Mouse (Mus musculus) embryonic facial prominence, embryonic 14.5 days (tissue): ENCODE data around the gene Fra10ac1. TPM values are rescaled to one million over a fixed set of nuclear protein-coding genes. Genes with fewer than 3 reads are reported as not detected.
A peak's percentile ranks its signal among the peaks of the same experiment; 100 is the strongest.

Experiments used
- ATAC-seq: fragments of 200-750 bp; cut with Nextera tagmentation; 2 replicates; pipeline ENCODE4 v1.8.0; 2017; ENCODE audit warnings: low read depth, moderate number of reproducible peaks, moderate TSS enrichment
- DNase-seq: peaks from one replicate; pipeline ENCODE4 v3.0.0-alpha.2; 2015; ENCODE audit warnings: low spot score
- H3K27ac ChIP-seq: fragments of 300-500 bp; sonication (generic); replicated peaks from 2 replicates; pipeline ENCODE4 v1.5.1; 2014; ENCODE audit warnings: low read depth, mild to moderate bottlenecking, low read length, moderate library complexity
- H3K27me3 ChIP-seq: fragments of 300-500 bp; sonication (generic); replicated peaks from 2 replicates; pipeline ENCODE4 v1.6.1; 2014; ENCODE audit warnings: low read length; ENCODE audit not compliant: control insufficient read depth, insufficient read depth
- H3K36me3 ChIP-seq: fragments of 300-500 bp; sonication (generic); 2 replicates; pipeline ENCODE4 v1.6.1; 2014; ENCODE audit warnings: low read length, mixed read lengths; ENCODE audit not compliant: control insufficient read depth, insufficient read depth
- H3K4me1 ChIP-seq: fragments of 300-500 bp; sonication (generic); 2 replicates; pipeline ENCODE4 v1.6.1; 2014; ENCODE audit warnings: antibody characterized with exemption, low read length; ENCODE audit not compliant: control insufficient read depth, insufficient read depth
- H3K4me2 ChIP-seq: fragments of 300-500 bp; sonication (generic); 2 replicates; pipeline ENCODE4 v1.6.1; 2014; ENCODE audit warnings: low read depth, mild to moderate bottlenecking, low read length, moderate library complexity, mixed read lengths
- H3K4me3 ChIP-seq: fragments of 300-500 bp; sonication (generic); 2 replicates; pipeline ENCODE4 v1.5.1; 2014; ENCODE audit warnings: low read depth, mild to moderate bottlenecking, low read length
- H3K9ac ChIP-seq: fragments of 300-500 bp; sonication (generic); 2 replicates; pipeline ENCODE4 v1.6.1; 2014; ENCODE audit warnings: low read depth, mild to moderate bottlenecking, low read length, moderate library complexity, mixed read lengths
- H3K9me3 ChIP-seq: fragments of 300-500 bp; sonication (generic); 2 replicates; pipeline ENCODE4 v1.6.1; 2016; ENCODE audit warnings: low read length; ENCODE audit not compliant: control insufficient read depth
- WGBS: fragments of 180-500 bp; shearing (Covaris S2); extraction: QIAGEN DNeasy Blood & Tissue Kit; methylation state at CpG from one replicate; pipeline ENCODE4 v1.1.7; 2014; 5-methylcytosine and 5-hydroxymethylcytosine counted together
- polyA plus RNA-seq: library from polyadenylated mRNA; unstranded; fragments of >200 nt; fragmentation: Nextera tagmentation; extraction: Ambion mirVana; gene quantifications from 2 replicates; pipeline ENCODE4 v1.2.1, GENCODE M21; 2014

Gene Fra10ac1
- polyA plus RNA-seq: 26.0 and 27.3 TPM in 2 replicates

DNA sequence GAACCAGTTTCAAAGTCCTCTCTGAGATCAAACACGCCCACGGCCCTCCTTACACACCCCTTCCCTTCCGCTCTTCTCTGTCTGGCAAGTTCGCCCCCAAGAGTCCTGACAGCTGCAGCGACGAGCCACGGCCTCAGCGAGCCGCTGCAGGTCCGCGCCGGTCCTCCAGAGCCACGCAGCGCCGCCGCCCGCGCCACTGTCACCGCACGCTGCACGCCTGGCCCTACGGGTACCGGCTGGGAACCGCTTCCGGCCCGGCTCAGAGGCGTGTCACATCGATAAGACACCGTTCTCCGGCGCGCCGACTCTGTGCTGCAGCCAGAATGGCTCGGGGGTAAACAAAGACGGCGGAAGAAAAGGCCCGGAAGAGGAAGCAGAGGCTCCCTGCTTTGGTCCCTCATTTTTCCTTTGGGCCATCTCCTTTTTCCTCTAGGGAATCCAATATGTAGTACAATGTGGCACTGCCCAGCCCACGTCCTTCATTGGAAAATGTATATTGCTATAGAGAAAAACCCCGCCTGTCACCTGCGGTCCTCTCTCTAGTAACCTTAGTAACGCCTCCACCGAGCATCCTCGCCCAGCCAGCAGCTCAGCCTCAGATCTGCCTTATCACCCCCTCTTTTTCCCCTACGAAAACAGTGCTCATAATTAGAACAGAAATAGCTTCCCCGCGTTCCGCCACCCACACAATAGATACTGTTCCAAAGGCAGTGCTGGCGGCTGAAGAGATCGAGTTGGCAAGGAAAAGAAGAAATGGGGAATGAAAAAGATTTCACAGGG is at the start of gene Fra10ac1:
TSS of gene Fra10ac1 (minus strand) at position 252 of the 780 bp plus-strand sequence.
- no peaks in the 10 kb centered on the region for H3K36me3 ChIP-seq
- H3K27ac ChIP-seq: peak within 1 kb of the TSS; percentile 71
- DNase-seq: peak; percentile 92
- ATAC-seq: peak; percentile 98
- H3K4me1 ChIP-seq: peaks cover 5% of the 10 kb centered on the region; the same call in 1 of the 2 replicates
- 1% methylated on average over 47 of the region's 49 CpGs for WGBS
- peak within 1 kb of the TSS; percentile 74 for H3K4me3 ChIP-seq
- peak within 1 kb of the TSS; percentile 89 for H3K4me2 ChIP-seq
- peak within 1 kb of the TSS; percentile 76 for H3K9ac ChIP-seq
- H3K9me3 ChIP-seq: 0 out of 2 replicates have a peak, but pooled peaks cover 3% of the 10 kb centered on the region
- H3K27me3 ChIP-seq: no peaks in the 10 kb centered on the region

DNA sequence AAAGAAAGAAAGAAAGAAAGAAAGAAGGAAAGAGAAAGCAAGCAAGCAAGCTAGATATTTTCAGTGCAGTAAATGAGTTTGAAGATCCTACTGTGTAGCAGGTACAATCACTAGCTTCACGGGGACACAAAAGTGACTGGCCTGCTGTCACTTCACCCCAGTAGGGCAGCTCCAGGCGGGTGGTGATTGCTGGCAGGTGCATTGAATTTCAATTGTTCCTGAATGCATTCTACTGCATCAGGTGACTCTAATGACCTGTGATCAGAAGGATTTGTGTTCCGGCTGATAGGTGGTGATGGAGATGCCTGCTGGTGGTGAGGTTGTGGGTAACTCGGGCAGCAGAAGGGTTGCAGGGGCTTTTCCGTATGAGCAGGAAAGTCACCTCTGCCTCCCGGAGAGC is 47.1 kb upstream of the Fra10ac1 start:
- Histone ChIP-seq H3K9ac (no peak overlapping the region), H3K4me2 (no peak overlapping the region), H3K9me3 (no peaks in the 10 kb centered on the region), H3K4me1 (no peaks in the 10 kb centered on the region), H3K27me3 (no peaks in the 10 kb centered on the region), H3K27ac (no peak overlapping the region), H3K4me3 (no peak overlapping the region), H3K36me3 (no peaks in the 10 kb centered on the region)
- no peak for DNase-seq
- ATAC-seq: no peak
- 30% methylated on average over 6 of the region's 6 CpGs for WGBS

DNA sequence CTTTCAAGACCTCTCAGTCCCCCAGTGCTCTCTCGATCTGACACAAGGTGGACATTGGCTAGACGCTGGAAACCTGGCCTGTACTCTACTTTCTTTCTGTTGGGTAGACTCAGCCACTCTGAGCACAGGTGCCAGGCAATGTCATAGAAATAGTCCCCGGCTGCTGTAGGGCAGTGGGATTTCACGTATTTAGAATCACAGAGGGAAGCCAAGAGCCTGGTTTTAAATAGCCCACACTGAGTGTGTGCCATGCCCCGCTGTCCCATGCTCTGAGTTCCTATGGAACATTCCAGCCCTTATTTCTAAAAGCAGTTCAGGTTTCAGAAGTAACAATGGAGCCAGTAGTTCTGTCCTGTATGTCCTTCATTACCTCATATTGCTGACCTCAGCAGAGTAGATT is 43.5 kb upstream of the Fra10ac1 start:
- Histone ChIP-seq H3K27ac (no peak overlapping the region), H3K9ac (no peak overlapping the region), H3K36me3 (no peaks in the 10 kb centered on the region), H3K9me3 (no peaks in the 10 kb centered on the region), H3K4me3 (no peak overlapping the region), H3K4me2 (no peak overlapping the region), H3K27me3 (peaks cover 5% of the 10 kb centered on the region; the same call in 1 of the 2 replicates), H3K4me1 (peaks cover 12% of the 10 kb centered on the region)
- ATAC-seq (no peak), DNase-seq (no peak)
- 72% methylated on average over 5 of the region's 5 CpGs for WGBS

DNA sequence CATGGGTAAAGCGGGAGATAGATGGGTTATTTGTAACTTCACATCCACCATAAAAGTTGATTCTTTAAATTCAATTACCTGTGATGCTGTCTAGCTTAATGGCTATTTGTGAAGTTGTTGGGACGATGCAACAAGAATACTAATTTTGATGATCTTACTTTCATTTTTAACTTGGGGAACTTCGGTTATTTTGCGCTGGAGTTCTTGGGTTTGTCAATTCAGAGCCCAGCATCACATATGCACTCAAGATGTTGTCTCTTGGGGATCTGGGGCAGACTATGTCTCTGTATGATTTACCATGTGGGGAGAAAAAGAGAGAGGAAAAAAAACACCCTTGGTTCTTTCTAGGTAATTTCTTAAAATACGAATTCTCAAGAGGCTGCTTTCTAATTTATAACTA is 41.8 kb upstream of the Fra10ac1 start:
- ATAC-seq (no peak), DNase-seq (no peak)
- H3K36me3 ChIP-seq: no peaks in the 10 kb centered on the region
- WGBS: 74% methylated on average over 5 of the region's 5 CpGs
- H3K9me3 ChIP-seq: no peaks in the 10 kb centered on the region
- H3K27me3 ChIP-seq: peaks cover 5% of the 10 kb centered on the region; the same call in 1 of the 2 replicates
- H3K4me1 ChIP-seq: peaks cover 12% of the 10 kb centered on the region
- H3K4me2 ChIP-seq: 0 out of 2 replicates have a peak overlapping the region, but pooled peaks have one; percentile 49
- H3K27ac ChIP-seq: no peak overlapping the region
- H3K4me3 ChIP-seq: no peak overlapping the region
- H3K9ac ChIP-seq: 0 out of 2 replicates have a peak overlapping the region, but pooled peaks have one; percentile 2

DNA sequence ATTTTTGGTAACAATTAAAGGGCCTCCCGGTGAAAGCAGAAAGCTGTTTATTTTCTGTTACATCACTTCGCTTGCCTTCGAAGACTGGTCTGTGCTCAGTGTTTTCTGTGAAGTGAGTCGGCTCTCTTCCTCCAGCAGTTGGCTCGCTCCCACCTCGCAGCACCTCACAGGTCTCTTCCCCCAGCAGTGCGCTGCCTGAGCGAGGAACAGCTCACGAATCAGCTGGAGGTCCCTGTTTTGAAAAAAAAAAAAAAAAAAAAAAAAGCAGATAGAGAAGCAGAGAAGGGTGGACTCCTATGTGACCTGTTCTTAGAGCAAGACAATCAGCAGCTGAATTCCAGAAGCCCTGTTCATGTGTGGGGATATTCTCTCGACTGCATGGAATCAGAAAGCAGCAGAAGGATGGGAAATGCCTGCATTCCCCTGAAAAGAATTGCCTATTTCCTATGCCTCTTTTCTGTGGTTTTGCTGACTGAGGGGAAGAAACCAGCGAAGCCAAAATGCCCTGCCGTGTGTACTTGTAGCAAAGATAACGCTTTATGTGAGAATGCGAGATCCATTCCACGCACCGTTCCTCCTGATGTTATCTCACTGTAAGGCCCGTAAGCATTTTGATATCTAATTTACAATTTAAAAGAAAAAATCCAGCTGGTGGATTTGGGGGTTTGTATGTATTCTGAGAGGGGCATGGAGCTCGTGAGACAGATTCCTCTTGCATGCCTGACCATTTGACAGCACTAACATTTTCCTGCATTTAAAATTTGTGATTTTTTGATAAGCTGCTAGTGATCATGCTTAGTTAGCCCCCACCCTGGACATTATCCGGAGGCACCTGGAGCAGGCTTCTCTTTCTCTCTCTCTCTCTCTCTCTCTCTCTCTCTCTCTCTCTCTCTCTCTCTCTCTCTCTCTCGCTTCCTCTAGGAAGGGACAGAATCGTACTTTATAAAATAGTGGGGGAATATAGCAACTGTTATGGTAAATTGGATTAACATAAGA is 40.8 kb upstream of the Fra10ac1 start, which contains the start of gene Lgi1:
TSS of gene Lgi1 (plus strand) at position 32 of the 996 bp plus-strand sequence.
- Histone ChIP-seq H3K27me3 (peaks cover 5% of the 10 kb centered on the region; the same call in 1 of the 2 replicates), H3K4me2 (peak within 1 kb of the TSS; percentile 49), H3K4me1 (peaks cover 12% of the 10 kb centered on the region), H3K27ac (no peak within 1 kb of the TSS), H3K36me3 (no peaks in the 10 kb centered on the region), H3K9ac (0 out of 2 replicates have a peak within 1 kb of the TSS, but pooled peaks have one; percentile 22), H3K9me3 (no peaks in the 10 kb centered on the region), H3K4me3 (peak within 1 kb of the TSS; percentile 12)
- ATAC-seq (no peak), DNase-seq (peak; percentile 50)
- whole genome bisulfite sequencing: 18% methylated on average over 21 of the region's 21 CpGs

DNA sequence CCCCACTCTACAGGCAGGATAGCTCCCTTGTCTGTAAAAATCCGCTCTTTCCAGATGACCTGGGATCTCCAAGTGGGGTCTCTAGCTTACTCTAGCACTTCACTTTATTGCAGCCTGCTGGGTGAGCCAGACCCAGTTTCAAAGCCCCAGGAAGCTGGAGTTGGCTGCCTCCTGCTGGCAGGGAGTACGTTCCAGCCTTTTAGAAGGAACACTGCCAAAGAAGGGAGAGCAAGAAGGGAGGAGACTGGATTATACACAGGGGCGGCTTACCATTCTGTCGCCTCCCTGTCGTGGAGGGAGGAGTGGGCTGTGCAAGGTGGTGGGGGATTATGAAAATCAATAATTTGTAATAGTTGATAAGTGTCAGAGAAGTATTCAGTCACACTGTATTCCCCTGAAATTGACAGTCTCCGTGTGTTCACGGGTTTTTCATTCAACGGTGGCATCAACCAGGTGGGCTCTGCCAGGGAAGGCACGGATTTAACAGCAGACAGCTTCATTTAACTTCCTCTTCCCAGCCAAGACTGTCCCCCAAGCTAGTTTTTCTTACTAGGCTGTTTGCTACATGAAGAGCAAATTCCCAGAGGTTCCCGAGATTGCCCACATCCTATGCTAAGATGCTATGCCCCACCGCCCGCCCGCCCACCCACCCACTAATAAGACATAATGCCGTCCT is 40.0 kb upstream of the Fra10ac1 start:
- peak overlapping the region; percentile 12 for H3K4me3 ChIP-seq
- DNase-seq (peak; percentile 63), ATAC-seq (peak; percentile 10; the same call in 1 of the 2 replicates)
- no peaks in the 10 kb centered on the region for H3K36me3 ChIP-seq
- peak overlapping the region; percentile 49 for H3K4me2 ChIP-seq
- peaks cover 12% of the 10 kb centered on the region for H3K4me1 ChIP-seq
- WGBS: 13% methylated on average over 13 of the region's 14 CpGs
- H3K27ac ChIP-seq: no peak overlapping the region
- H3K27me3 ChIP-seq: peaks cover 5% of the 10 kb centered on the region; the same call in 1 of the 2 replicates
- no peaks in the 10 kb centered on the region for H3K9me3 ChIP-seq
- 0 out of 2 replicates have a peak overlapping the region, but pooled peaks have one; percentile 22 for H3K9ac ChIP-seq

DNA sequence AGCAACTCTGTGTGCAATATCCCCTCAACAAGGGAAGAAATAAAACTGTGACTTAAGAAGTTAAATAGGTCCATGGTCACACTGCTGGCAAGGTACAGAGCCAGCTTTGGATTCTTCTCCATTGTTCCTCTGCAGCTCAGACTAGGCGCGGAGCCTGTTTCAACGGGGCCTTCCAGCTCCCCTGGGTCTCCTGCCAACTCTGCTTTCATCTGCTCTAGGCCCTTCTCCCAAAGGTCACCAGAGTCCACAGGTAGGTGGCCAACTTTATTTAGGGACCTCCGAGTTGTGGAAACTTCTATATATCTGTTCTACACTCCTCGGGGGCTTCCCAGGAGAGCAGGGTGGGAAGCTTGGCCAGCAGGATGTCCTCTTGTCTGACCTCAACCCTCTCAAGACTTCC is 37.4 kb upstream of the Fra10ac1 start:
- ATAC-seq: no peak
- DNase-seq: no peak
- no peaks in the 10 kb centered on the region for H3K9me3 ChIP-seq
- no peak overlapping the region for H3K9ac ChIP-seq
- H3K4me3 ChIP-seq: no peak overlapping the region
- no peaks in the 10 kb centered on the region for H3K36me3 ChIP-seq
- no peak overlapping the region for H3K4me2 ChIP-seq
- H3K27ac ChIP-seq: no peak overlapping the region
- H3K27me3 ChIP-seq: peaks cover 5% of the 10 kb centered on the region; the same call in 1 of the 2 replicates
- peaks cover 12% of the 10 kb centered on the region for H3K4me1 ChIP-seq
- 75% methylated on average over 5 of the region's 5 CpGs for WGBS

DNA sequence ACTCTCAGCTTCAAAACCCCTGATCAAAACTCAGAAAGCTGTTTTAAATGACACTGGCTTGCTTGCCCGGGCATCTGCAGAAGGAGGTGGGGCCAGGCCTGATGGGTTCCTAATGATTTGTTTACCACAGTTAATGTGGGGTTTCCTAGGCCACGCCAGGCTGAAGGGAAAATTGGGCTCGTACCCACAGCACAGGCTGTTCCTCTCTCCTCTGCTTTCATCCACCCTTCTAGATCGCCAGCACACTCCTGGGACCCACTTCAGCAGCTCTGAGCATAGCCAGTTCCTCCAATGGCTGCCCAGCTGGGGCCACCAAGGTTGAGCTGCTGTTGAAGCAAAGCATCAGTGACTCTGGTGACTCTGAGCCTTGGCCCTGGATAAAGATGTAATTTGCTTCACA is 36.4 kb upstream of the Fra10ac1 start:
- 44% methylated on average over 4 of the region's 4 CpGs for WGBS
- peaks cover 12% of the 10 kb centered on the region for H3K4me1 ChIP-seq
- H3K4me3 ChIP-seq: no peak overlapping the region
- DNase-seq (no peak), ATAC-seq (no peak)
- H3K27me3 ChIP-seq: peaks cover 5% of the 10 kb centered on the region; the same call in 1 of the 2 replicates
- H3K9me3 ChIP-seq: no peaks in the 10 kb centered on the region
- no peak overlapping the region for H3K4me2 ChIP-seq
- no peak overlapping the region for H3K9ac ChIP-seq
- H3K36me3 ChIP-seq: no peaks in the 10 kb centered on the region
- no peak overlapping the region for H3K27ac ChIP-seq
